Comparison of ENCODE assay signal across 8 mouse cellular contexts in the genomic region with DNA sequence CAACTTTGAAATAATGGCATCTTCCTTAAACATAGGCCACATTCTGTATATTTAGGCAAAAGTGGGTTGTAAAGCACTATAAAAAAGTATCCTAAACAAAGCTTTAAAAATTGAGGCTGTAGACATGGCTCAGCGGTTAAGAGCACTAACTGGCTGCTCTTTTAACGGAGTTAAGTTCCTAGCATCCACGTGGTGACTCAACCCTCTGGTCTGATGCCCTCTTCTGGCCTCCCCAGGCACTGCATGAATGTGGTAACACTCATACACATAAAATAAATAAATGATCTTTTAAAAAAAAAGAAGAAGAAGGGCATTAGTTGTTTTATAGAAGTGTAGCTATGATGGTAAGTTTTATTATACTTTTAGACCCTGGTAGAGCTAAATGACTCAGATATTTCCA. TPM values are rescaled to one million over a fixed set of nuclear protein-coding genes. Genes with fewer than 3 reads are reported as not detected.
DNase-seq lines count a peak whose midpoint lies in the region; ATAC-seq and TF ChIP-seq lines count a peak whose summit lies in the region.

No protein-coding gene starts in this region.

- no peaks in the 10 kb centered on the region for H3K27me3 ChIP-seq in thymus, adult 2 months (ENCODE audit: control insufficient read depth, insufficient read depth, low read length)

- WGBS in thymus, adult 2 months, result 21% methylated on average over 3 of the region's 3 CpGs

- DNase-seq in frontal cortex, postnatal 10 days (ENCODE audit: low spot score in 2 of 2), result no peak
- DNase-seq in right cerebral cortex, adult 18-20 months, result peak; percentile 31
- DNase-seq in right cerebral cortex, postnatal 36 days (ENCODE audit: low spot score in 2 of 2), result no peak
- peak; percentile 43 for DNase-seq in brain, embryonic 14.5 days (ENCODE audit: low read depth)
- peak; percentile 85 for DNase-seq in induced T-regulatory cell, adult 2 months (ENCODE audit: low read depth)
- DNase-seq in lung, postnatal 4 days, result peak; percentile 65 to 76
- peak; percentile 76 for DNase-seq in thymus, adult 2 months

- no peaks in the 10 kb centered on the region for H3K36me3 ChIP-seq in thymus, adult 2 months (ENCODE audit: control insufficient read depth, insufficient read depth, low read length)

- peak; percentile 54; the same call in 1 of the 2 replicates for TF ChIP-seq CTCF in brain, embryonic 14.5 days (IDR thresholded peaks at IDR 0.05; ENCODE audit: borderline replicate concordance, extremely low read depth, insufficient read depth, insufficient read length)
- no peak for TF ChIP-seq CTCF in thymus, adult 2 months (IDR thresholded peaks at IDR 0.05; ENCODE audit: borderline replicate concordance, control insufficient read depth, extremely low read depth, insufficient read depth, low read length, poor library complexity)

- peak; percentile 53; the same call in 1 of the 2 replicates for ATAC-seq in frontal cortex, adult (ENCODE audit: low TSS enrichment)

- no peak overlapping the region for H3K27ac ChIP-seq in thymus, adult 2 months (ENCODE audit: control insufficient read depth, insufficient read depth, low read length)

- H3K4me1 ChIP-seq in thymus, adult 2 months (replicated peaks; ENCODE audit: control insufficient read depth, insufficient read depth, low read length), result no peaks in the 10 kb centered on the region

- no peak overlapping the region for H3K4me3 ChIP-seq in thymus, adult 2 months (ENCODE audit: control insufficient read depth, insufficient read depth, low read length)

- TF ChIP-seq POLR2A in brain, embryonic 14.5 days (IDR thresholded peaks at IDR 0.05; ENCODE audit: borderline replicate concordance, extremely low read depth, insufficient read depth, insufficient read length, poor library complexity, severe bottlenecking), result no peak
- no peak for TF ChIP-seq POLR2A in thymus, adult 2 months (IDR thresholded peaks at IDR 0.05; ENCODE audit: control insufficient read depth, extremely low read depth, insufficient read depth, low read length, poor library complexity)

RNA-seq across cellular contexts. Expression of a gene that starts 7.6 kb away (rescaled TPM):
- polyA plus RNA-seq in brain, embryonic 14.5 days (2012; rRNA removed), result 22.6 and 28.4 TPM in 2 replicates
- polyA plus RNA-seq in thymus, adult 2 months (2012; rRNA removed), result 12.5 and 16.7 TPM in 2 replicates

Comparison
In these comparisons a context has a peak if more than half of its experiments do, and no peak if none do; other contexts are left out.
1. DNase-seq: peak in right cerebral cortex, adult 18-20 months (single experiment), brain, embryonic 14.5 days (single experiment), induced T-regulatory cell, adult 2 months (single experiment), lung, postnatal 4 days (2 of 2) and thymus, adult 2 months (single experiment); none in frontal cortex, postnatal 10 days (0 of 2) and right cerebral cortex, postnatal 36 days (0 of 2).